Mouse (Mus musculus) limb, embryonic 11.5 days (tissue): Measurements from ENCODE around the gene Phlpp2. TPM values are rescaled to one million over a fixed set of nuclear protein-coding genes. Genes with fewer than 3 reads are reported as not detected.

Source experiments
- ATAC-seq: fragments of 200-750 bp; cut with Nextera tagmentation; 2 replicates; pipeline ENCODE4 v1.8.0; 2017; ENCODE audit warnings: low read depth; ENCODE audit not compliant: insufficient number of reproducible peaks, low FRiP score, low TSS enrichment
- DNase-seq: peaks from one replicate; pipeline ENCODE4 v3.0.0-alpha.2; 2015; ENCODE audit warnings: low spot score
- H3K27ac ChIP-seq: fragments of 300-500 bp; sonication (generic); replicated peaks from 2 replicates; pipeline ENCODE4 v1.5.1; 2014; ENCODE audit warnings: low read depth, mild to moderate bottlenecking, low read length
- H3K27me3 ChIP-seq: fragments of 300-500 bp; sonication (generic); 2 replicates; pipeline ENCODE4 v1.6.1; 2014; ENCODE audit warnings: mild to moderate bottlenecking, low read length, mixed read lengths; ENCODE audit not compliant: control insufficient read depth, insufficient read depth
- H3K36me3 ChIP-seq: fragments of 300-500 bp; sonication (generic); 2 replicates; pipeline ENCODE4 v1.6.1; 2014; ENCODE audit warnings: mild to moderate bottlenecking, low read length, moderate library complexity, mixed read lengths; ENCODE audit not compliant: control insufficient read depth, insufficient read depth
- H3K4me1 ChIP-seq: fragments of 300-500 bp; sonication (generic); 2 replicates; pipeline ENCODE4 v1.6.1; 2014; ENCODE audit warnings: low read length, mixed read lengths; ENCODE audit not compliant: control insufficient read depth, insufficient read depth
- H3K4me2 ChIP-seq: fragments of 300-500 bp; sonication (generic); 2 replicates; pipeline ENCODE4 v1.6.1; 2014; ENCODE audit warnings: low read depth, mild to moderate bottlenecking, moderate library complexity; ENCODE audit not compliant: severe bottlenecking
- H3K4me3 ChIP-seq: fragments of 300-500 bp; sonication (generic); 2 replicates; pipeline ENCODE4 v1.5.1; 2014; ENCODE audit warnings: low read depth, low read length
- H3K9ac ChIP-seq: fragments of 300-500 bp; sonication (generic); 2 replicates; pipeline ENCODE4 v1.6.1; 2014; ENCODE audit warnings: mild to moderate bottlenecking, low read length
- H3K9me3 ChIP-seq: fragments of 300-500 bp; sonication (generic); 2 replicates; pipeline ENCODE4 v1.6.1; 2016; ENCODE audit warnings: low read length; ENCODE audit not compliant: control insufficient read depth
- WGBS: fragments of 180-500 bp; shearing (Covaris S2); extraction: QIAGEN DNeasy Blood & Tissue Kit; methylation state at CpG from one replicate; pipeline ENCODE4 v1.1.7; 2014; 5-methylcytosine and 5-hydroxymethylcytosine counted together
- polyA plus RNA-seq: library from polyadenylated mRNA; unstranded; fragments of >200 nt; fragmentation: Nextera tagmentation; extraction: Ambion mirVana; gene quantifications from 2 replicates; pipeline ENCODE4 v1.2.1, GENCODE M21; 2014

The Phlpp2 gene
- polyA plus RNA-seq, 1 experiment from 2014 or later, result 3.6 TPM

GRCm38 (mm10) chr8:109947447-109948284 lies 79.3 kb downstream of the Phlpp2 start:
- peak; percentile 57 for DNase-seq
- H3K4me2 ChIP-seq, result peak overlapping the region; percentile 62

GRCm38 (mm10) chr8:109948285-109948564 lies 79.9 kb downstream of the Phlpp2 start:
- no peaks in the 10 kb centered on the region for H3K9me3 ChIP-seq
- 2% methylated on average over 19 of the region's 19 CpGs for WGBS
- no peak overlapping the region for H3K27ac ChIP-seq
- DNase-seq (peak; percentile 45), ATAC-seq (no peak)
- peaks cover 9% of the 10 kb centered on the region; the same call in 1 of the 2 replicates for H3K4me1 ChIP-seq
- peak overlapping the region; percentile 62 for H3K4me2 ChIP-seq
- H3K9ac ChIP-seq, result peak overlapping the region; percentile 27; the same call in 1 of the 2 replicates
- no peaks in the 10 kb centered on the region for H3K36me3 ChIP-seq
- H3K4me3 ChIP-seq, result peak overlapping the region; percentile 31
- peaks cover 29% of the 10 kb centered on the region for H3K27me3 ChIP-seq

More at GRCm38 (mm10) chr8:109947447-109948284, 79.3 kb downstream of the Phlpp2 start:
- Histone ChIP-seq H3K27me3 (peaks cover 29% of the 10 kb centered on the region), H3K9ac (peak overlapping the region; percentile 27; the same call in 1 of the 2 replicates), H3K9me3 (no peaks in the 10 kb centered on the region), H3K27ac (no peak overlapping the region), H3K4me1 (peaks cover 9% of the 10 kb centered on the region; the same call in 1 of the 2 replicates), H3K36me3 (no peaks in the 10 kb centered on the region), H3K4me3 (peak overlapping the region; percentile 31)
- 2% methylated on average over 26 of the region's 26 CpGs for WGBS
- ATAC-seq, result peak; percentile 33; the same call in 1 of the 2 replicates

- WGBS, result 82% methylated on average over 7 of the region's 7 CpGs
- peaks cover 25% of the 10 kb centered on the region for H3K27me3 ChIP-seq
Observed at GRCm38 (mm10) chr8:109952171-109952570, 83.8 kb downstream of the Phlpp2 start.

GRCm38 (mm10) chr8:109954486-109954948 lies 86.2 kb downstream of the Phlpp2 start:
- no peak for DNase-seq
- H3K9me3 ChIP-seq, result no peaks in the 10 kb centered on the region
- no peaks in the 10 kb centered on the region; the same call in 1 of the 2 replicates for H3K4me1 ChIP-seq
- H3K4me3 ChIP-seq, result no peak overlapping the region
- peaks cover 6% of the 10 kb centered on the region; the same call in 1 of the 2 replicates for H3K27me3 ChIP-seq
- no peak overlapping the region for H3K9ac ChIP-seq
- H3K27ac ChIP-seq, result no peak overlapping the region
- no peak overlapping the region for H3K4me2 ChIP-seq
- H3K36me3 ChIP-seq, result no peaks in the 10 kb centered on the region
- no peak for ATAC-seq
- WGBS, result 56% methylated on average over 13 of the region's 13 CpGs

More at GRCm38 (mm10) chr8:109952171-109952570, 83.8 kb downstream of the Phlpp2 start:
- ATAC-seq (no peak), DNase-seq (no peak)
- no peak overlapping the region for H3K4me2 ChIP-seq
- no peak overlapping the region for H3K9ac ChIP-seq
- no peaks in the 10 kb centered on the region for H3K9me3 ChIP-seq
- H3K27ac ChIP-seq, result no peak overlapping the region
- no peaks in the 10 kb centered on the region for H3K36me3 ChIP-seq
- no peak overlapping the region for H3K4me3 ChIP-seq
- 0 out of 2 replicates have a peak, but pooled peaks cover 2% of the 10 kb centered on the region for H3K4me1 ChIP-seq

- Histone ChIP-seq H3K9me3 (no peaks in the 10 kb centered on the region), H3K4me1 (no peaks in the 10 kb centered on the region; the same call in 1 of the 2 replicates), H3K4me3 (no peak overlapping the region), H3K27ac (no peak overlapping the region), H3K9ac (no peak overlapping the region), H3K36me3 (no peaks in the 10 kb centered on the region), H3K4me2 (peak overlapping the region; percentile 16; the same call in 1 of the 2 replicates), H3K27me3 (peaks cover 23% of the 10 kb centered on the region)
- DNase-seq, result peak; percentile 34
- WGBS, result 5% methylated on average over 16 of the region's 16 CpGs
- peak; percentile 58; the same call in 1 of the 2 replicates for ATAC-seq
Observed at GRCm38 (mm10) chr8:109957167-109958028, 89.1 kb downstream of the Phlpp2 start.

- Histone ChIP-seq H3K4me2 (no peak overlapping the region), H3K36me3 (no peaks in the 10 kb centered on the region), H3K27me3 (peaks cover 26% of the 10 kb centered on the region), H3K9ac (no peak overlapping the region), H3K4me3 (no peak overlapping the region), H3K27ac (no peak overlapping the region), H3K9me3 (no peaks in the 10 kb centered on the region), H3K4me1 (no peaks in the 10 kb centered on the region; the same call in 1 of the 2 replicates)
- ATAC-seq (no peak), DNase-seq (no peak)
- WGBS, result 29% methylated on average over 12 of the region's 12 CpGs
Observed at GRCm38 (mm10) chr8:109958036-109958655, 89.8 kb downstream of the Phlpp2 start.

- Histone ChIP-seq H3K9me3 (no peaks in the 10 kb centered on the region), H3K4me3 (no peak overlapping the region), H3K27me3 (peaks cover 27% of the 10 kb centered on the region), H3K27ac (no peak overlapping the region), H3K4me2 (no peak overlapping the region), H3K4me1 (no peaks in the 10 kb centered on the region; the same call in 1 of the 2 replicates), H3K36me3 (no peaks in the 10 kb centered on the region), H3K9ac (no peak overlapping the region)
- WGBS, result 87% methylated on average over 4 of the region's 4 CpGs
- DNase-seq, result no peak
- no peak for ATAC-seq
Observed at GRCm38 (mm10) chr8:109959112-109959511, 90.8 kb downstream of the Phlpp2 start.
